Mouse (Mus musculus) E14TG2a.4 (cell line): ENCODE results near the gene Slc24a4.
"Not testable (repeated sequence)": the region's sequence is repeated elsewhere in the genome, so short reads cannot be mapped to it uniquely, and the experiment has no call there.

Experiments
- CTCF ChIP-seq: conservative IDR thresholded peaks from 2 replicates; pipeline ENCODE4 v1.5.1; 2014; ENCODE audit warnings: low read length
- POU5F1 ChIP-seq: IDR thresholded peaks from 2 replicates; pipeline ENCODE4 v1.6.1; 2014; ENCODE audit warnings: low read length, borderline replicate concordance

GRCm38 (mm10) chr12:102224112-102224511, 95.6 kb downstream of the Slc24a4 start:
- TF ChIP-seq CTCF, POU5F1: not testable (repeated sequence)
